Mouse (Mus musculus): Measurements from ENCODE around the gene Rbm4.

- TF ChIP-seq CTCF (IDR thresholded peaks at IDR 0.05) (no peak), POLR2A (IDR thresholded peaks at IDR 0.05; ENCODE audit: insufficient read depth, low read depth, low read length) (no peak), EP300 (IDR thresholded peaks at IDR 0.05; ENCODE audit: insufficient read depth, low read depth, low read length) (no peak)
Observed at GRCm38 (mm10) chr19:4748493-4748892, 45.2 kb downstream of the Rbm4 start.
